Mouse (Mus musculus): ENCODE measurements around the gene Frmpd1. TPM values are rescaled to one million over a fixed set of nuclear protein-coding genes. Genes with fewer than 3 reads are reported as not detected.

The Frmpd1 gene
- polyA plus RNA-seq, 1 experiment from 2014 or later: 0.30 TPM

GRCm38 (mm10) chr4:45261551-45261950, 76.9 kb downstream of the Frmpd1 start:
- DNase-seq (ENCODE audit: low spot score) (no peak), ATAC-seq (no peak)
- Histone ChIP-seq H3K9ac (replicated peaks; ENCODE audit: low read depth) (no peak overlapping the region), H3K27me3 (replicated peaks; ENCODE audit: insufficient read depth, low read length) (no peaks in the 10 kb centered on the region), H3K4me2 (replicated peaks; ENCODE audit: low read depth, low read length) (no peak overlapping the region), H3K36me3 (ENCODE audit: insufficient read depth, low read length) (no peaks in the 10 kb centered on the region), H3K27ac (ENCODE audit: low read length) (no peak overlapping the region), H3K4me3 (ENCODE audit: low read depth, low read length) (no peak overlapping the region), H3K9me3 (ENCODE audit: low read length) (no peaks in the 10 kb centered on the region), H3K4me1 (ENCODE audit: insufficient read depth, low read depth, low read length) (no peaks in the 10 kb centered on the region)
- TF ChIP-seq EP300 (IDR thresholded peaks at IDR 0.05): no peak
- no peak for TF ChIP-seq CTCF (IDR thresholded peaks at IDR 0.05)
- WGBS: 79% methylated on average over 4 of the region's 4 CpGs

GRCm38 (mm10) chr4:45267883-45268282, 83.2 kb downstream of the Frmpd1 start:
- no peak for ATAC-seq
- Histone ChIP-seq H3K4me2 (replicated peaks; ENCODE audit: low read depth, low read length) (no peak overlapping the region), H3K36me3 (ENCODE audit: insufficient read depth, low read length) (no peaks in the 10 kb centered on the region), H3K4me1 (ENCODE audit: insufficient read depth, low read depth, low read length) (no peaks in the 10 kb centered on the region), H3K4me3 (ENCODE audit: low read depth, low read length) (no peak overlapping the region), H3K27ac (ENCODE audit: low read length) (no peak overlapping the region), H3K9me3 (ENCODE audit: low read length) (no peaks in the 10 kb centered on the region), H3K27me3 (replicated peaks; ENCODE audit: insufficient read depth, low read length) (no peaks in the 10 kb centered on the region), H3K9ac (replicated peaks; ENCODE audit: low read depth) (no peak overlapping the region)
- 40% methylated on average over 3 of the region's 3 CpGs for WGBS
- no peak for DNase-seq (ENCODE audit: low spot score)
- TF ChIP-seq CTCF (IDR thresholded peaks at IDR 0.05) (no peak), EP300 (IDR thresholded peaks at IDR 0.05) (no peak)

- 70% methylated on average over 10 of the region's 10 CpGs for WGBS
- Histone ChIP-seq H3K4me1 (ENCODE audit: insufficient read depth, low read depth, low read length) (no peaks in the 10 kb centered on the region), H3K27me3 (replicated peaks; ENCODE audit: insufficient read depth, low read length) (no peaks in the 10 kb centered on the region), H3K4me3 (ENCODE audit: low read depth, low read length) (no peak overlapping the region), H3K27ac (ENCODE audit: low read length) (no peak overlapping the region), H3K36me3 (ENCODE audit: insufficient read depth, low read length) (no peaks in the 10 kb centered on the region), H3K4me2 (replicated peaks; ENCODE audit: low read depth, low read length) (no peak overlapping the region), H3K9me3 (ENCODE audit: low read length) (no peaks in the 10 kb centered on the region), H3K9ac (replicated peaks; ENCODE audit: low read depth) (no peak overlapping the region)
- ATAC-seq: no peak
- no peak for DNase-seq (ENCODE audit: low spot score)
- no peak for TF ChIP-seq CTCF (IDR thresholded peaks at IDR 0.05)
Measured at GRCm38 (mm10) chr4:45271041-45271452, 86.4 kb downstream of the Frmpd1 start.

GRCm38 (mm10) chr4:45275770-45276169, 91.1 kb downstream of the Frmpd1 start:
- Histone ChIP-seq H3K4me3 (ENCODE audit: low read depth, low read length) (no peak overlapping the region), H3K27me3 (replicated peaks; ENCODE audit: insufficient read depth, low read length) (no peaks in the 10 kb centered on the region), H3K4me2 (replicated peaks; ENCODE audit: low read depth, low read length) (no peak overlapping the region), H3K27ac (ENCODE audit: low read length) (no peak overlapping the region), H3K4me1 (ENCODE audit: insufficient read depth, low read depth, low read length) (no peaks in the 10 kb centered on the region), H3K9me3 (ENCODE audit: low read length) (no peaks in the 10 kb centered on the region), H3K36me3 (ENCODE audit: insufficient read depth, low read length) (no peaks in the 10 kb centered on the region), H3K9ac (replicated peaks; ENCODE audit: low read depth) (no peak overlapping the region)
- no peak for ATAC-seq
- TF ChIP-seq CTCF (IDR thresholded peaks at IDR 0.05) (no peak), EP300 (IDR thresholded peaks at IDR 0.05) (no peak)
- DNase-seq (ENCODE audit: low spot score): no peak
- WGBS: 76% methylated on average over 8 of the region's 8 CpGs

- DNase-seq (ENCODE audit: low spot score) (no peak), ATAC-seq (no peak)
- 48% methylated on average over 8 of the region's 8 CpGs for WGBS
Measured at GRCm38 (mm10) chr4:45279292-45279691, 94.6 kb downstream of the Frmpd1 start.

GRCm38 (mm10) chr4:45279981-45280548, 95.4 kb downstream of the Frmpd1 start:
- Histone ChIP-seq H3K4me3 (ENCODE audit: low read depth, low read length) (no peak overlapping the region), H3K4me1 (ENCODE audit: insufficient read depth, low read depth, low read length) (no peaks in the 10 kb centered on the region), H3K27ac (ENCODE audit: low read length) (no peak overlapping the region), H3K36me3 (ENCODE audit: insufficient read depth, low read length) (no peaks in the 10 kb centered on the region), H3K27me3 (replicated peaks; ENCODE audit: insufficient read depth, low read length) (no peaks in the 10 kb centered on the region), H3K9me3 (ENCODE audit: low read length) (no peaks in the 10 kb centered on the region), H3K4me2 (replicated peaks; ENCODE audit: low read depth, low read length) (no peak overlapping the region), H3K9ac (replicated peaks; ENCODE audit: low read depth) (no peak overlapping the region)
- ATAC-seq (peak; percentile 68), DNase-seq (ENCODE audit: low spot score) (peak; percentile 84)
- TF ChIP-seq EP300 (IDR thresholded peaks at IDR 0.05): no peak
- peak; percentile 97 for TF ChIP-seq CTCF (IDR thresholded peaks at IDR 0.05)
- 20% methylated on average over 4 of the region's 4 CpGs for WGBS

More at GRCm38 (mm10) chr4:45279292-45279691, 94.6 kb downstream of the Frmpd1 start:
- Histone ChIP-seq H3K9me3 (ENCODE audit: low read length) (no peaks in the 10 kb centered on the region), H3K9ac (replicated peaks; ENCODE audit: low read depth) (no peak overlapping the region), H3K27ac (ENCODE audit: low read length) (no peak overlapping the region), H3K27me3 (replicated peaks; ENCODE audit: insufficient read depth, low read length) (no peaks in the 10 kb centered on the region), H3K4me2 (replicated peaks; ENCODE audit: low read depth, low read length) (no peak overlapping the region), H3K36me3 (ENCODE audit: insufficient read depth, low read length) (no peaks in the 10 kb centered on the region), H3K4me1 (ENCODE audit: insufficient read depth, low read depth, low read length) (no peaks in the 10 kb centered on the region), H3K4me3 (ENCODE audit: low read depth, low read length) (no peak overlapping the region)
- peak; percentile 41 for TF ChIP-seq CTCF (IDR thresholded peaks at IDR 0.05)
- TF ChIP-seq EP300 (IDR thresholded peaks at IDR 0.05): no peak

- TF ChIP-seq CTCF (IDR thresholded peaks at IDR 0.05) (peak; percentile 76), EP300 (IDR thresholded peaks at IDR 0.05) (no peak)
- WGBS: 45% methylated on average over 3 of the region's 3 CpGs
- DNase-seq (ENCODE audit: low spot score) (peak; percentile 16), ATAC-seq (no peak)
- no peak overlapping the region for H3K4me3 ChIP-seq (ENCODE audit: low read depth, low read length)
- no peak overlapping the region for H3K27ac ChIP-seq (ENCODE audit: low read length)
- no peak overlapping the region for H3K9ac ChIP-seq (replicated peaks; ENCODE audit: low read depth)
- no peaks in the 10 kb centered on the region for H3K9me3 ChIP-seq (ENCODE audit: low read length)
- no peaks in the 10 kb centered on the region for H3K27me3 ChIP-seq (replicated peaks; ENCODE audit: insufficient read depth, low read length)
- no peak overlapping the region for H3K4me2 ChIP-seq (replicated peaks; ENCODE audit: low read depth, low read length)
- H3K36me3 ChIP-seq (ENCODE audit: insufficient read depth, low read length): no peaks in the 10 kb centered on the region
- no peaks in the 10 kb centered on the region for H3K4me1 ChIP-seq (ENCODE audit: insufficient read depth, low read depth, low read length)
Measured at GRCm38 (mm10) chr4:45286318-45286717, 101.6 kb downstream of the Frmpd1 start.
